In the genomic region with DNA sequence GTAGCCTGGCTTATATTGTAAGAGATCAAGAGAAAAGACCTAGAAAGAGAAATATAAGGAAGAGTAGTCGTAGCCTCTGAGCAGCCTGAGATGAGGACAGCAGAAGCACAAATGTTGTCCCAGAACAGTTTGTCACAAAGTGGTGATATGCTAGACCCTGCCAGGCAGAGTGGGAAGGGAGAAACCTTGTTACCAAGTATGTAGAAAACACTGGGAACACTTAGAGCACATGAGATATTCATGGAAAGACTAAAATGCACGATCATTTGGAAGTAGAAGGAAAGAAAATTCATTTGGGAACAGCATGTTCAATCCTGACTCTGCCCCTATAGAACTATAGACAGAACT, we compare ENCODE assay signal across 17 mouse cellular contexts.
DNase-seq lines count a peak whose midpoint lies in the region; ATAC-seq and TF ChIP-seq lines count a peak whose summit lies in the region.
"Had no signal": no experiment of that assay in that cellular context is flagged by ENCODE, and none has a peak within 500 bp of the region (broad histone marks: within the 10 kb centered on the region; RNA-seq: fewer than 3 reads in every experiment).

No protein-coding gene starts in this region.

- no peak overlapping the region for H3K4me2 ChIP-seq in forebrain, postnatal 0 days (ENCODE audit: low read depth)
- no peak overlapping the region for H3K4me2 ChIP-seq in forebrain, embryonic 11.5 days (ENCODE audit: low read depth, low read length, severe bottlenecking)
- no peak overlapping the region for H3K4me2 ChIP-seq in stomach, embryonic 16.5 days (ENCODE audit: low read depth, low read length)
- no peak overlapping the region for H3K4me2 ChIP-seq in stomach, postnatal 0 days (replicated peaks; ENCODE audit: low read depth)
- H3K4me2 ChIP-seq: embryonic facial prominence, embryonic 12.5 days; forebrain, embryonic 12.5 days had no signal

- no peaks in the 10 kb centered on the region for H3K9me3 ChIP-seq in forebrain, postnatal 0 days (ENCODE audit: low read length)
- no peaks in the 10 kb centered on the region for H3K9me3 ChIP-seq in forebrain, embryonic 11.5 days (ENCODE audit: control insufficient read depth, low read length)
- no peaks in the 10 kb centered on the region for H3K9me3 ChIP-seq in stomach, embryonic 16.5 days (replicated peaks; ENCODE audit: control insufficient read depth, low read length)
- H3K9me3 ChIP-seq in stomach, postnatal 0 days (ENCODE audit: control insufficient read depth, low read length) = no peaks in the 10 kb centered on the region
- H3K9me3 ChIP-seq: embryonic facial prominence, embryonic 10.5 days; embryonic facial prominence, embryonic 12.5 days; forebrain, embryonic 12.5 days had no signal

- ATAC-seq in forebrain, postnatal 0 days = peak; percentile 63
- ATAC-seq in forebrain, embryonic 11.5 days (replicated peaks; ENCODE audit: low FRiP score) = no peak
- no peak for ATAC-seq in stomach, embryonic 16.5 days (ENCODE audit: insufficient read depth, low FRiP score)
- no peak for ATAC-seq in stomach, postnatal 0 days (ENCODE audit: low FRiP score, low TSS enrichment)
- ATAC-seq: forebrain, embryonic 14.5 days had no signal

- H3K27ac ChIP-seq in forebrain, postnatal 0 days (ENCODE audit: low read depth, low read length) = no peak overlapping the region
- H3K27ac ChIP-seq in forebrain, embryonic 11.5 days (ENCODE audit: low read depth, low read length) = no peak overlapping the region
- 0 out of 2 replicates have a peak overlapping the region, but pooled peaks have one; percentile 28 for H3K27ac ChIP-seq in stomach, embryonic 16.5 days (ENCODE audit: low read length)
- no peak overlapping the region for H3K27ac ChIP-seq in stomach, postnatal 0 days (replicated peaks)
- H3K27ac ChIP-seq: embryonic facial prominence, embryonic 10.5 days; embryonic facial prominence, embryonic 12.5 days; forebrain, embryonic 12.5 days had no signal

- no peak overlapping the region for H3K4me3 ChIP-seq in forebrain, postnatal 0 days (ENCODE audit: low read depth, low read length)
- no peak overlapping the region for H3K4me3 ChIP-seq in forebrain, embryonic 11.5 days (ENCODE audit: low read depth, low read length)
- no peak overlapping the region for H3K4me3 ChIP-seq in stomach, embryonic 16.5 days (replicated peaks; ENCODE audit: low read length)
- no peak overlapping the region for H3K4me3 ChIP-seq in stomach, postnatal 0 days (ENCODE audit: low read depth, low read length)
- H3K4me3 ChIP-seq: embryonic facial prominence, embryonic 10.5 days; embryonic facial prominence, embryonic 12.5 days; forebrain, embryonic 12.5 days had no signal

- no peaks in the 10 kb centered on the region for H3K4me1 ChIP-seq in forebrain, postnatal 0 days (ENCODE audit: insufficient read depth)
- no peaks in the 10 kb centered on the region for H3K4me1 ChIP-seq in forebrain, embryonic 11.5 days (replicated peaks; ENCODE audit: control insufficient read depth, insufficient read depth, low read length)
- H3K4me1 ChIP-seq in stomach, embryonic 16.5 days (ENCODE audit: control insufficient read depth, insufficient read depth, low read length) = no peaks in the 10 kb centered on the region
- no peaks in the 10 kb centered on the region for H3K4me1 ChIP-seq in stomach, postnatal 0 days (replicated peaks; ENCODE audit: control insufficient read depth, insufficient read depth)
- H3K4me1 ChIP-seq: embryonic facial prominence, embryonic 10.5 days; embryonic facial prominence, embryonic 12.5 days; forebrain, embryonic 12.5 days had no signal

- no peaks in the 10 kb centered on the region for H3K36me3 ChIP-seq in forebrain, postnatal 0 days (ENCODE audit: insufficient read depth)
- no peaks in the 10 kb centered on the region for H3K36me3 ChIP-seq in forebrain, embryonic 11.5 days (ENCODE audit: control insufficient read depth, insufficient read depth, low read length)
- no peaks in the 10 kb centered on the region for H3K36me3 ChIP-seq in stomach, embryonic 16.5 days (ENCODE audit: control insufficient read depth, insufficient read depth, low read length)
- H3K36me3 ChIP-seq in stomach, postnatal 0 days (ENCODE audit: control insufficient read depth, insufficient read depth, low read length) = no peaks in the 10 kb centered on the region
- H3K36me3 ChIP-seq: embryonic facial prominence, embryonic 10.5 days; embryonic facial prominence, embryonic 12.5 days; forebrain, embryonic 12.5 days had no signal

- 68% methylated on average over 2 of the region's 2 CpGs for WGBS in forebrain, postnatal 0 days
- 79% methylated on average over 2 of the region's 2 CpGs for WGBS in forebrain, embryonic 11.5 days
- 83% methylated on average over 2 of the region's 2 CpGs for WGBS in stomach, embryonic 16.5 days
- WGBS in stomach, postnatal 0 days = 72% methylated on average over 2 of the region's 2 CpGs

- TF ChIP-seq CTCF in forebrain, postnatal 0 days (IDR thresholded peaks at IDR 0.05; ENCODE audit: low read depth) = no peak
- no peak for TF ChIP-seq CTCF in stomach, postnatal 0 days (IDR thresholded peaks at IDR 0.05; ENCODE audit: low read depth)

- no peak for TF ChIP-seq EP300 in stomach, postnatal 0 days (optimal IDR thresholded peaks at IDR 0.05)

- H3K9ac ChIP-seq in forebrain, postnatal 0 days = no peak overlapping the region
- H3K9ac ChIP-seq in forebrain, embryonic 11.5 days (ENCODE audit: low read length) = no peak overlapping the region
- no peak overlapping the region for H3K9ac ChIP-seq in stomach, embryonic 16.5 days (ENCODE audit: low read length)
- no peak overlapping the region for H3K9ac ChIP-seq in stomach, postnatal 0 days (ENCODE audit: low read length)
- H3K9ac ChIP-seq: embryonic facial prominence, embryonic 12.5 days; forebrain, embryonic 12.5 days had no signal

- H3K27me3 ChIP-seq in forebrain, postnatal 0 days (ENCODE audit: insufficient read depth, low read length) = no peaks in the 10 kb centered on the region
- H3K27me3 ChIP-seq in forebrain, embryonic 11.5 days (ENCODE audit: control insufficient read depth, insufficient read depth, low read length) = no peaks in the 10 kb centered on the region
- H3K27me3 ChIP-seq in stomach, embryonic 16.5 days (ENCODE audit: control insufficient read depth, insufficient read depth, low read length) = no peaks in the 10 kb centered on the region
- no peaks in the 10 kb centered on the region for H3K27me3 ChIP-seq in stomach, postnatal 0 days (ENCODE audit: control insufficient read depth, insufficient read depth, low read length)
- H3K27me3 ChIP-seq: embryonic facial prominence, embryonic 12.5 days; forebrain, embryonic 12.5 days had no signal

- DNase-seq in forebrain, postnatal 0 days = peak; percentile 46
- DNase-seq in forebrain, embryonic 11.5 days (ENCODE audit: low spot score) = no peak
- no peak for DNase-seq in stomach, postnatal 0 days (ENCODE audit: low spot score)
- DNase-seq in spleen, postnatal 36 days (ENCODE audit: low spot score in 2 of 2) = no peak
- DNase-seq: adrenal gland, adult 2 months; adrenal gland, postnatal 10 days; adrenal gland, postnatal 25 days; cerebellum, adult 11-12 months; cerebellum, adult 2 months; cerebellum, adult 9-10 months; cerebellum, postnatal 10 days; cerebellum, postnatal 25 days had no signal
